Mouse (Mus musculus): ENCODE results near the gene Map4k3. TPM values are rescaled to one million over a fixed set of nuclear protein-coding genes. Genes with fewer than 3 reads are reported as not detected.
A peak's percentile ranks its signal among the peaks of the same experiment; 100 is the strongest.

The Map4k3 gene
- 5.5 and 5.9 TPM in 2 replicates for polyA plus RNA-seq (2015; fragmentation: Nextera tagmentation; extraction: Ambion mirVana)

DNA sequence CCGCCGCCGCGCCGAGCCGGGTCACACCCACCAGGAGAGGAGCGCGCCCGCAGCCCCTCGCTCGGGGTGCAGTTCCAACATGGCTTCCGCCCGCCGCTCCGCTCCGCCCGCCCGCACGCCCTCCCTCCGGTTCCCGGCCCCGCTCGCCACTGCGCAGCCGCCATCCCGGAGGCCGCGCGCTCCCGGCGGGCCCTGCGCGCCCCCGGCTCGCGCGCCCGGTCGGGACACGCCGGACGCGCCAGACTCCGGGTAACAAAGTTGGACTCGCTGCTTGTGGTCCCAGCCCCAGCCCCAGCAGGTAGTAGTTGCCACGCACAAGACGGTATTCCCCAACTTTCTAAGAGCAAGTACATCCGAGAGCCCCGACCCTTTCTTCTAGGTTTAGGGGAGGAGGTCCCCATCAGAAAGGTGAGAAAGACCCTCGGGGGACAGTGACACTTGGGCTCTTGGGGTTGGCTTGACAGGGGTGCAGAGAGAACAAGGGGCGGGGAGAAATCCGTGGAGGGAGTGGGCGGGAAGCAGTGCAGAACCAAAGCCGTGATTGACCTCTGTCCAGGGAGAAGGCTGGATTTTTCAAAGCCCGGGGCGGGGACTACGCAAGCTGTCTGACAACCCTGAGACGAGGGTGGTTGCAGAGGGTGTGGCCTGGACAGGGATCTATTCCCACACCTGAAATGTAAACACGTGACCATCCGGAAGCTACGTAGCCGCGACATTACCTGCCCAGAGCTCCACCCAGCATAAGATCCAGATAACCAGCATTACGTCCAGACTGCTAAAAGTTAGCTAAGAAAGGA is at the start of gene Map4k3:
Gene Map4k3 (minus strand): TSS at position 424 of the 797 bp plus-strand sequence.
- no peaks in the 10 kb centered on the region for H3K36me3 ChIP-seq (replicated peaks; ENCODE audit: insufficient read depth, low read length)
- no peaks in the 10 kb centered on the region for H3K9me3 ChIP-seq (ENCODE audit: low read length)
- ATAC-seq (peak; percentile 93), DNase-seq (peak; percentile 83)
- TF ChIP-seq CTCF (IDR thresholded peaks at IDR 0.05; ENCODE audit: low read depth) (no peak), EP300 (IDR thresholded peaks at IDR 0.05; ENCODE audit: low read depth) (no peak)
- 1% methylated on average over 56 of the region's 64 CpGs for WGBS (ENCODE audit: insufficient replicate concordance)
- H3K4me3 ChIP-seq (ENCODE audit: low read depth, low read length): peak within 1 kb of the TSS; percentile 80
- H3K4me1 ChIP-seq (ENCODE audit: insufficient read depth): peaks cover 13% of the 10 kb centered on the region
- H3K4me2 ChIP-seq (ENCODE audit: low read depth, low read length): peak within 1 kb of the TSS; percentile 89
- peak within 1 kb of the TSS; percentile 96 for H3K27ac ChIP-seq (ENCODE audit: low read depth)
- peak within 1 kb of the TSS; percentile 84 for H3K9ac ChIP-seq (replicated peaks)
- H3K27me3 ChIP-seq (ENCODE audit: insufficient read depth, low read length): no peaks in the 10 kb centered on the region

DNA sequence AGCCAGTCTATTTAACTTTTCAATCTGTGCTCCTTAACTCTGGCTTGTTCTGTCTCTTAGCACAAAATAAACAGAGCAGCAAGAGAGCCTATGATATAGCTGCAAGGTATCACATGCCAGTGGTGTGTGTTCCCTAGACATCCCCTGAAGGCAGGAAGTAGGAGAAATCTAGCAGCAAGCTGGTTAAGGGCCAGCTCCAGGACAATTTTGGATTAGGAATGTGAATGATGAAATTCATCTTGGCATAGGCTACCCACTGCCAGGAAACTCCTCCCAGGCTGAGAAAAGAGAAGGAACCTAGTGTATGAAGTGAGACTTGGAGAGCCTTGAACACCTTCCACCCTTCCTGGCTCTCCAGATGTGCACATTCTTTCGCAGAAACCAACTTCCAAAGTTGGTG is 49.3 kb upstream of the Map4k3 start:
- no peak for DNase-seq

DNA sequence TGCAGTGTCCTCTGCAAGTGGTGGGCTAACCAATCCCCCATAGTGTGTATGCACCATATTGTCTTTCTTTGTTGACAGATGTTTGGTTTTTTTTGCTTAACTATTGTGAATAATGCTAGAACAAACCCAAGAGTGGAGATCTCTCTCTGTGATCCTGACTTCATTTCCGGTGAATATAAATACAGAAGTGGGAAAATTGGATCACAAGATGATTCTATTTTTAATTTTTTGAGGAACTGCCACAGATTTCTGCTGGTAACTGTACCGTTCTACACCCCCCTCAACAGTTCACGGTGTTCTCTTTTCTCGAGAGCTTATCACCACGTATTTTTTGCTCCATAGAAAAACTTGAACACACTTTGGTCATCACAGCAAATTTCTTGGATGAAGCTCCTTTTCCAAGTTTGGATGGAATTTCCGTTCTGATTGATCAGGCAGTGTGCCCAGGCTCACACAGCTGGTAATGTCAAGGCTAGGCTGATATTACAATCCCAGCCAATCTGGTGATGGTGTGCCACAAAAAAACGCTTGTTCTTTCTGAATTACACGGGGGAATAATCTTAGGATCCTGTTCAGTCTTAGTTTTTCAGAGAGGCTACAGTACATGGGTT is 47.0 kb upstream of the Map4k3 start:
- Histone ChIP-seq H3K4me1 (ENCODE audit: insufficient read depth) (no peaks in the 10 kb centered on the region), H3K9ac (replicated peaks) (no peak overlapping the region), H3K9me3 (ENCODE audit: low read length) (peaks cover 1% of the 10 kb centered on the region; the same call in 1 of the 2 replicates), H3K36me3 (replicated peaks; ENCODE audit: insufficient read depth, low read length) (no peaks in the 10 kb centered on the region), H3K4me2 (ENCODE audit: low read depth, low read length) (no peak overlapping the region), H3K4me3 (ENCODE audit: low read depth, low read length) (no peak overlapping the region), H3K27ac (ENCODE audit: low read depth) (peak overlapping the region; percentile 55), H3K27me3 (ENCODE audit: insufficient read depth, low read length) (no peaks in the 10 kb centered on the region)
- no peak for TF ChIP-seq CTCF (IDR thresholded peaks at IDR 0.05; ENCODE audit: low read depth)
- peak; percentile 33; the same call in 1 of the 2 replicates for TF ChIP-seq EP300 (IDR thresholded peaks at IDR 0.05; ENCODE audit: low read depth)
- DNase-seq: no peak
- no peak for ATAC-seq
- WGBS (ENCODE audit: insufficient replicate concordance): 55% methylated on average over 8 of the region's 8 CpGs

More for the DNA sequence above, 49.3 kb upstream of the Map4k3 start:
- no peak overlapping the region for H3K27ac ChIP-seq (ENCODE audit: low read depth)
- no peaks in the 10 kb centered on the region for H3K27me3 ChIP-seq (ENCODE audit: insufficient read depth, low read length)
- WGBS (ENCODE audit: insufficient replicate concordance): 74% methylated on average over 1 of the region's 1 CpGs
- no peak overlapping the region for H3K9ac ChIP-seq (replicated peaks)
- no peak for TF ChIP-seq CTCF (IDR thresholded peaks at IDR 0.05; ENCODE audit: low read depth)
- no peak for TF ChIP-seq EP300 (IDR thresholded peaks at IDR 0.05; ENCODE audit: low read depth)
- H3K4me2 ChIP-seq (ENCODE audit: low read depth, low read length): no peak overlapping the region
- no peak for ATAC-seq
- H3K36me3 ChIP-seq (replicated peaks; ENCODE audit: insufficient read depth, low read length): no peaks in the 10 kb centered on the region
- H3K4me3 ChIP-seq (ENCODE audit: low read depth, low read length): no peak overlapping the region
- no peaks in the 10 kb centered on the region for H3K9me3 ChIP-seq (ENCODE audit: low read length)
- no peaks in the 10 kb centered on the region for H3K4me1 ChIP-seq (ENCODE audit: insufficient read depth)

DNA sequence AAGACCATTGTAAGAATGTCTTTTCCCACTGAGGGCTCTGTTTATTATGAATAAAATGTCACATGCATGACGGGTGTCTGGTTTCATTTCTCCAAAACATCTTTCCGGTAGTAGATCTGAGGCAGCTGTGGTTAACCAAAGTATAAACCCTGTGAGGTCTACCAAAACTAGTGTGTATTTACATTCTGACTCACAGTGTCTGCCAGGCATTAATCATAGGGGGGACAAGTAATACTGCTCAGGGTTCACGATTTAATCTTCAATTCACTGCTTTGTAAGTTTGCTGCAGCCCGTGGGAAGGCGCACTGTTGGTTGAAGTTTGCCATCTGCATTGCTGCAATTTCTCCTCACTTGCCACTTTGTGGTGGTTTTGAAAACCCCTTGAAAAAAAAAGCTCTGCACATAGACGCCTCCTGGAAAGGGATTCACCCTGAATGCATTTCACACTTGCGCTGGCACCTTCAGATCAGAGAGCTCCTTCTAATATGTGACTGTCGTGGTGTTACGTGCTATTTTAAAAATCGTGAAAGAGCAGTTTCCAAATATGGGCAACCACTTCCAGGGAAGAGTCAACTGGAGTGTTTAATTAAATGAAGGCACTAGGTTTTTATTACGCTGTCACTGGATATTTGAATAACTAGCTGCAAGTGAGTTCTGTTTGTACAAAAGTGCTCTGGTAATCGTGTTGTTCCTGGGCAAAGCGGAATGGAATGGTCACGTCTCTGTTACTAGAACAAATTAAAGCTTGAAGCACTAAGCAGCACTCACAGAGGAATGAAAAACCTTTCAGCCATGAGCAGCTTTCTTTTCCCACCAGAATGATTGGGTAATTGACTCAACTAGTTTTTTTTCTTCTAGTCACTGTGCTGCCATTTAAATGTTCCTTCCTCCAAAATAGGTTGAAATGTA is 44.5 kb upstream of the Map4k3 start:
- Histone ChIP-seq H3K36me3 (replicated peaks; ENCODE audit: insufficient read depth, low read length) (no peaks in the 10 kb centered on the region), H3K4me2 (ENCODE audit: low read depth, low read length) (no peak overlapping the region), H3K27me3 (ENCODE audit: insufficient read depth, low read length) (no peaks in the 10 kb centered on the region), H3K9ac (replicated peaks) (no peak overlapping the region), H3K27ac (ENCODE audit: low read depth) (no peak overlapping the region), H3K4me1 (ENCODE audit: insufficient read depth) (no peaks in the 10 kb centered on the region), H3K4me3 (ENCODE audit: low read depth, low read length) (no peak overlapping the region), H3K9me3 (ENCODE audit: low read length) (peaks cover 5% of the 10 kb centered on the region; the same call in 1 of the 2 replicates)
- 50% methylated on average over 14 of the region's 14 CpGs for WGBS (ENCODE audit: insufficient replicate concordance)
- DNase-seq (no peak), ATAC-seq (no peak)
- TF ChIP-seq CTCF (IDR thresholded peaks at IDR 0.05; ENCODE audit: low read depth): no peak
- no peak for TF ChIP-seq EP300 (IDR thresholded peaks at IDR 0.05; ENCODE audit: low read depth)

DNA sequence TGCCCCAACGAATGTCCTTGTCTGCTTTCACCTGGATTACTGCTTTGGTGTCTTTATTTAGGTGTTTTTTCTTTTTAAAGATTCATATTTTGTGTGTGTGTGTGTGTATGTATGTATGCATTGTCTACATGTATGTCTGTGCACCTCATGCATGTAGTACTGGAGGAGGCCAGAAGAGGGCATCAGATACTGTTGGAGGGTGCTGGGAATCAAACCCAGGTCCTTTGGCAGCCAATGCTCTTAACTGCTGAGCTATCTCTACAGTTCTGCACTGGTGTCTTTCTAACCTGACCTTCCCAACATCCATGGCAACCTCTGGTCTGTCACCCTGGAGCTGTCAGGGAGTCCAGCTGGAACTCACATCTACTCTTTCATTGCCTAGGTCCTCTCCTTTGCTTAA is 41.8 kb upstream of the Map4k3 start:
- Histone ChIP-seq H3K4me1 (ENCODE audit: insufficient read depth) (no peaks in the 10 kb centered on the region), H3K9me3 (ENCODE audit: low read length) (peaks cover 5% of the 10 kb centered on the region; the same call in 1 of the 2 replicates), H3K4me3 (ENCODE audit: low read depth, low read length) (no peak overlapping the region), H3K27me3 (ENCODE audit: insufficient read depth, low read length) (no peaks in the 10 kb centered on the region), H3K36me3 (replicated peaks; ENCODE audit: insufficient read depth, low read length) (no peaks in the 10 kb centered on the region), H3K9ac (replicated peaks) (no peak overlapping the region), H3K4me2 (ENCODE audit: low read depth, low read length) (no peak overlapping the region), H3K27ac (ENCODE audit: low read depth) (no peak overlapping the region)
- no peak for ATAC-seq
- TF ChIP-seq CTCF (IDR thresholded peaks at IDR 0.05; ENCODE audit: low read depth) (no peak), EP300 (IDR thresholded peaks at IDR 0.05; ENCODE audit: low read depth) (no peak)
- DNase-seq: no peak
- 65% methylated on average over 1 of the region's 1 CpGs for WGBS (ENCODE audit: insufficient replicate concordance)

Measured in liver, postnatal 0 days (tissue).